Mouse (Mus musculus): Measurements from ENCODE around the gene Dqx1.

Gene Dqx1

GRCm38 (mm10) chr6:83057790-83058189 lies at the start of gene Dqx1:
Gene Dqx1, plus strand, starts transcription at chr6:83057844.
- DNase-seq (ENCODE audit: low spot score in 2 of 2): no peak

DNA sequence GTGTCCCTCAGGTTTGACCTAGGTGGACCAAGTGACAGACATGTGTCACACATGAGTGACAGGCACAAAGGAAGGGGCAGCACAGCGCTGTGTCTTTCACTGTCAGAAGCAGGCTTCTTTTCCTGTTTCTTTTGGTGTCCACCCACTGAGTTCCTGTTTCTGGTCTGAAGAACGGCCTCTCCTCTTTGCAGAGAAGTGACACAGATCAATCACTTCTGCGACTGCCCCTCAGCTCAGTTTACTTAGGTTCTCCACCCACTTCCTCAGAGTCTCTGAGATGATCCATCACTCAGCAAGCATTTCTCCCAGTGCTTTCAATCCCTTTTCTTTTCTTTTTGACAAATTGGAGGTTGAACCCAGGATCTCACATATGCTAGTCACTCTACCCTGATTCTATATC lies 49.0 kb upstream of the Dqx1 start:
- no peak for DNase-seq (ENCODE audit: low spot score in 2 of 2)

- no peak for DNase-seq (ENCODE audit: low spot score in 2 of 2)
Measured at GRCm38 (mm10) chr6:83010010-83010409, 47.6 kb upstream of the Dqx1 start.

DNA sequence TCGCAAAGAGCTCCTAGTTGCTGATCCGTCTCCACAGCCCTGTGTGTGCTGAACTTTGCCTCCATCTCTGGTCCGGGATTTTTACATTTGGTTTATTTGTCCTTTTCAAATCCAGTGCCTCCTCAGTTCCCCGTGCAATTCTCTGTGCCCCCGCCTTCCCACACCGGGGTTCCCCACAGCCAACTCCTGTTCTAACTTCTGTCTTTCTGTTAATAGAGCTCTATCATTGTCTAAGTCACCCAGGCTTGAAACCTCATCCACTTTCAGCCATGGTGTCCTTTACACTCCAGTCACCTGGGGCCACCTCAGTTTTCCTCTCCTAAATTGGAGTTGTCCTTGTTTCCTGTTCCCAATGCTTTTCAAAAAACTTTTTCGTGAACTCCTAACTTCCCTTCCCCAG lies 46.4 kb upstream of the Dqx1 start:
- no peak for DNase-seq (ENCODE audit: low spot score in 2 of 2)

GRCm38 (mm10) chr6:83011756-83012155 lies 45.9 kb upstream of the Dqx1 start:
- no peak for DNase-seq (ENCODE audit: low spot score in 2 of 2)

- DNase-seq (ENCODE audit: low spot score in 2 of 2): no peak
Measured at GRCm38 (mm10) chr6:83013444-83013843, 44.2 kb upstream of the Dqx1 start.

DNA sequence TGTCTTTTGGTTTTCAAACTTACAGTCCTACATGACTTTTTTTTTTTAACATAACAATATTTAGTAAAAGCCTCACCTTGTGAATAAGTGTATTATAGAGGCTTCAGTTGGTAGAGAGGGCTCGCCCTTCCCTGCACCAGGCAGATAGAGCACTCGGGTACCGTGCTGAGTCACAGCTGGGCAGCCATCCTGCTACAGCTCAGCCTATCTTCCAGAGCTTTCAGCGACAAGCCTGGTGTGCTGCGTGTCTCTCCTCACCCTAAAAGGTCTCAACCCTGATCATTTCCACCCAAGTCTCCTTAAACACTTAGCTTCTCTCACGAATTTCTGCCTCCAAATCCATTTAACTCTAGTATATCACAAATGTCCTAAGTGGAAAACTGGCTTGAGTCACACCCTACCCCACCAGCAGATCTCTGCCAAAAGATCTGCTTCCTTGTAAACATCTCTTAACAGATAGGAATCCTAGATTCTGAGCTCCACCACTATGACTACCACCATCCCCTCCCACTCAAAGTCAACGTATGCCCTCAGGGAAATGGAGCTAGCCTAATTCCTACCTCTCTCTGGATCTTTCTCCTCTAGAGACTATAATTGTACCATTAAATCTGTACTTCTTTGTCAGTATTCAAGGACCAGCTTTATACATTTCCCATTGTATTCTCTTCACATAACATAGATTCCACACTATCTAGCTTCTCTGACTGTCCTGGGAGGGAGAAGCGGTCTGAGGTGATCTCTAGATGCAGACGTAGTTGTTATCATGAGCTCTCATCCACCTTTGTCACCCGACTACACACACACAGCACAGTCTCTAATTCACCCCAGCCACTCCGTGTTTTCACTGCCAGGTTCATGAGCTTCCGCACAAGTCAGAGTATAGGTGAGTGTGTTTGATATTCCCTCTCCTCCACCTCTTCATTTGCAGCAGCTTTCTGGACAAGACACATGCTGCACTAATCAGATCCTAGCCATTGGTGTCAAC lies 42.9 kb upstream of the Dqx1 start:
- DNase-seq (ENCODE audit: low spot score in 2 of 2): no peak

- DNase-seq (ENCODE audit: low spot score in 2 of 2): no peak
Measured at GRCm38 (mm10) chr6:83015749-83016148, 41.9 kb upstream of the Dqx1 start.

DNA sequence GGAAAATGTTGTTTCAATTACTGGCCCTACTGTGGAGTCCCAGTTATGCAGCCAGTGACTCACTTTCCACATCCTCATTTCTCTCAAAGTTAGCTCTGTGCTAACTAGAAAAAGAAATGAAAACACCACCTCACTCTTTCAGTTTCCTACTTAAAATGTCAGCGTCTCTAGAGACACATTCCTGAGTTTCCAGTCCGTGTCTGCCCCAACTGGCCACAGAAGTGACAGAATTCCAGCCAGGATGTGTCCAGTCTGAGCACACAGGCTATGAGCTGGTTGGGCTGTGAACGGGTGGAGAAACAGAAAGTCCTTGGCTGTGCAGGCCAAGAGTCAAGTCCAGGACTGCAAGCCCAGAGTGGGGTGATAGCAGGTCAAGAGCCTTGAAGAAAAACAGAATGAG lies 40.5 kb upstream of the Dqx1 start:
- no peak for DNase-seq (ENCODE audit: low spot score in 2 of 2)

- no peak for DNase-seq (ENCODE audit: low spot score in 2 of 2)
Measured at GRCm38 (mm10) chr6:83019044-83019443, 38.6 kb upstream of the Dqx1 start.

GRCm38 (mm10) chr6:83020121-83020520 lies 37.5 kb upstream of the Dqx1 start:
- DNase-seq (ENCODE audit: low spot score in 2 of 2): no peak

DNA sequence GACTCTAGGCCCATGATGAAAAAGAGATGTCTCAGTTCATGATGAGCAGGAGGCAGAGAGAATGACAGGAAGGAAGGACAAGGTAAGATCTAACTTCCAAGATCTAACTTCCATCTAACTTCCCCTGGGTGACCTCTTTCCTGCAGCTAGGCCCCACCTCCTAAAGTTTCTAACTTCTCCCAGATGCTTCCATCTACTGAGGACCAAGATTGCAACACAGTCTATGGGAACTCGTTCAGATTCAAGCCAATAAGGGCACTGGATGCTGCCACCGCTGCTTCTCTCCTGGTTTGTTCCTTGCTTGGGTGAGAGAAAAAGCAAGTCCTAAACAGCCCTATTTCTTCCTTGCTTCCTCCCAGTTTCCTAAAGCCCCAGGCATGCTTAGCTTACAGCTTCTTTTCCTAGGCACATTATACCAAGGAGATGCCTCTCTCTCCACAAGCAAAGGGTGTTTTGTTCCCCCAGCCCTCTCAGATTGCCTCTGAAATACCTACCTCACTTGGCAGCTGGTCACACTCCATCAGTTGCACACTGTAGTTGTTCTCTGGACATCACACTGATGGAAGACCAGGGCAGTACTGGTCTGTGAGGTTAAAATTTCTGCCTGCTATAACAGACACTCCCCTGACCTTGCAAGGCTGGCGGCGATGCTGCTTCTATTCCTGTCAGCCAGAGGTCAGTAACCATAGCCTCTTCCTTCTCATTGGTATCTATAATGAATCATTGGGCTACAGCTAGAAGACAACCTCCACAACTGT lies 36.6 kb upstream of the Dqx1 start:
- no peak for DNase-seq (ENCODE audit: low spot score in 2 of 2)

DNA sequence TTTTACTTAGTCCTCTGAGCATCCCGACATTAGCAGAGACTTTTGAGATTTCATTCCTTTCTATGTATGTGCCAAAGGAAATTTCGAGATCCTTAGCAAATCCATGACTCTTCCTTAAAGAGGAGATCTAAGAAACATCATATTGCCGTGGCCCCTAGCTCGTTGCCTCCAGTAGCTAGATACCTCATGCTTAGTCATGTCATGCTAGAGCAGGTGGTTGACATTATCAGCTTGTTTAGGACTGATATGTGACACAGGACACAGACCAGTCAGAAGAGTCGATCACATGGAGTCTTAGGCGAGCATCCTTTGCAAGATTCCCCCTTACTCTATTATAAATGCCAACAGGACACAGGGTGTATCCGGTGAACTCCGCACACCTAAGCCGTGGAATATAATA lies 34.6 kb upstream of the Dqx1 start:
- DNase-seq (ENCODE audit: low spot score in 2 of 2): no peak

DNA sequence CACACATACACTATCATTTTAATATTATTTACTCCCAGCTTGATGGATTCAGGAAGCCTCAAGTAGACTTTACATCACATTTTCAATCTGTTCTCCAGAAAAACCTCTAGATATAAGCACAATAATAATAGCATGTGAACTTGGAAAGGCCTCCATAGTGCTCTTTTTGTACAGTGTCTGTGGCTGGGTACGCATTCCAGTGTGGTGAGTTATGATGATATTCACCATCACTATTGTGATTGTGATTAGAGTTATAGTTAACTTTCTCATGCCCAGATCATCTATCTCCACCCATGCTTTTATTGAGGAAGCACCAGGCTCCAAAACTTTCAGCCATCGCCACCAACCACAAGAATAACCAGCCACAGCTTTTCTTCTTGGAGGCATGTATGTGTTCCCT lies 33.9 kb upstream of the Dqx1 start:
- no peak for DNase-seq (ENCODE audit: low spot score in 2 of 2)

- DNase-seq (ENCODE audit: low spot score in 2 of 2): no peak
Measured at GRCm38 (mm10) chr6:83024421-83024820, 33.2 kb upstream of the Dqx1 start.

- no peak for DNase-seq (ENCODE audit: low spot score in 2 of 2)
Measured at GRCm38 (mm10) chr6:83025221-83025620, 32.4 kb upstream of the Dqx1 start.

DNA sequence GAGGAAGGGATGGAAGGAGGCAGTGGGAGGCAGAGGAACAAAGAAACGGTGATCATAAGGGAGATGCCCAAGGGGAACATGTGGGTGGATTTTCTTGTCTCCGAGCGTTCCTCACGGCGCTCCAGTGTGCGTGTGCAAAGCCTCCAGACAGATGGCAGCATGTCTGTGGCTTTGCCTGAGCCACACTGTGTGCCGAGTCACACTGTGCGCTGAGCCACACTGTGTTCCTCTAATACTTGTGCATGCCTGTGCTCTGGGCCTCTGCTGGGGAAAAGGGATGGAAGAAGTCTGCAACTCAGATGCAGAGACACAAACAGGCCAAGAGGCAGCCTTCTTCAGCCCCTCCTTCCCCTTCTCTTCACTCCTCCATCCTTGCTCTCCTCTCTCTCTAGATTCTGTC lies 30.4 kb upstream of the Dqx1 start:
- no peak for DNase-seq (ENCODE audit: low spot score in 2 of 2)

DNA sequence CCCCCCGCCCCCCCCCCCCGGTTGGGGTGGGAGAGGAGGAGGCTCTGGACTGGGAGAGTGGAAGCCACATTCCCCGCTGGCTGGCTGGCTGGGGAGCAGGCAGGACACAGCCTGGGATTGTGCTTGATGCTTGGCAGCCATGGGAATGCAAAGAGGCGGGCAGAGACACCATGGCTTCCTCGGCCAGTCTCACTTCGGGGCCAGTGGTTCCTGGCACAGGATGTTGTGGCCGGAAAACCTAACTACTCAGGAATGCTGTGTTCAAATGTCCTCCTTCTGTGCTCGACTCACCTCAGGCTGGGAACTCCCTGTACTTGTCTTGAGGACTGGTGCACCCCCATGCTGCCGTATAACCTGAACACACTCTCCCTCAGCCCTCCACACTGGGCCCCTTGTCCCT lies 29.9 kb upstream of the Dqx1 start:
- no peak for DNase-seq (ENCODE audit: low spot score in 2 of 2)

DNA sequence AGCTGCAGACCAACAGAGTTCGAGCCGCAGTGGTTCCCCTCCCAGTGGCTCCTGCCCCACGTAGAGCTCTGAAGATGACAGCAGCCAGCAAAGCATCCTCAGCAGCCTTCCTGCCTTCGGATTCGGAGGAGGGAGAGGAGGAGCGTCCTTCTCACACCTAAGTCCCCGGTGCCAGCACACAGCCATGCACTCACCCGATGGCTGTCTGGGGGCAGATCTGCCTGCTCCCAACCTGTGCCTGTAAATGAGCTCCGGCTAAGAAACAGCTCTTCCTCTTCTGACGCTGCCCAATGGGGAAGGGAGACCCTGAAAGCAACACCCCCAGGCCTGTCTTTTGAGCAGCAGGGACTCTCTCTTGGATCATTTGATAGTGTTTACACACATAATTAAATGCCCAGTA lies 27.9 kb upstream of the Dqx1 start:
- no peak for DNase-seq (ENCODE audit: low spot score in 2 of 2)

DNA sequence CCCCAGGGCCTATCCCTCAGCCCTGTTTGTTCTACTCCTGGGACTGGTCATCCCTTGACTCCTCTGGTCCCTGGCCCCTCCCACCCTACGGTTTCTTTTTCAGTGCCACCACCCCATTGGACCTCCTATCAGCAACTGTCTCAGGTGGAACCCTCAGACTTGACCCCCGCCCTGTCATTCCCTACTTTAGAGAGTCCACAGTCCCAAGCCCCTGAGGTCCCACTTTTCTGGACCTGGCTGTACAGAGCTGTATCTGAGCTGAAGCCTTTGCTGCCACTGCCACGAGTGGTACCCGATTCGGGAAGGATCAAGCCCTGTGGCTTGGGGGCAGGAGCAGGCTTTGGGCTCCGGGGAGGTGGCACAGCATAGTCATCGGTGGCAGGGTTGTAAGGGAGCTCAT lies 26.5 kb upstream of the Dqx1 start:
- DNase-seq (ENCODE audit: low spot score in 2 of 2): no peak

DNA sequence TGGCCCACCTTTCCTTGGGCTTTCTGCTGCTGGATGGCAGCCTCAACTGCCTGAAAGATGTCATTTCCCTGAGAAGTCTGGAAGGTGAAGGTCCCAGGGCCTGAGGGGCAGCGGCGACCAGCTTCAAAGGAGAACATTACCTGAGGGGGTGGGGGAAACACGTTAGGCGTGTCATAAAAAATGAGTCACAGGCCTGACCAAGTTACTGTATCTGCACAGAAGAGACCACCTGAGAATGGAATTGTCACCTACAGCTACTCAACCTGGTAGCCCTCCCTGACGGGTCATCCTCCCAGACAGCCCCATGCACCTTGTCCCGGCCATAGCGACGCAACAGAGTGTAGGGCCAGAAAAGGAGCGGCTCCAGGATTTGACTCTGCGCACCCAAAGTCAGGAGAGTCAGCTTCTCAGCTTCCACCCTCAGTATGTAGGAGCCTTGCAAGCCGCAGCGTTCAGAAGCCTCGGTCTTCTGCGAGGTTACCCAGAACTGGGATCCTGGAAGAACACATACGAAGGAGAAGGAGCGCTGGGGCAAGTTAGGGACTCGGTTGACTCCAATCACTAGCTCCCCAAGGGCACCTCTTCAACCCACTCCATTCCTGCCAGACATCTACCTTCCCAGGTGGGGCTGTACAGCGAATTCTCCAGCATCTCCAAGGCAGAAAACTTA lies 25.6 kb upstream of the Dqx1 start:
- DNase-seq (ENCODE audit: low spot score in 2 of 2): no peak

- no peak for DNase-seq (ENCODE audit: low spot score in 2 of 2)
Measured at GRCm38 (mm10) chr6:83032769-83033191, 24.9 kb upstream of the Dqx1 start.
